Mouse (Mus musculus) large intestine, adult 2 months (tissue): ENCODE results near the gene Trpc5. TPM values are rescaled to one million over a fixed set of nuclear protein-coding genes. Genes with fewer than 3 reads are reported as not detected.

Experiments
- DNase-seq: peaks from one replicate; pipeline ENCODE4 v3.0.0-alpha.2; 2012; ENCODE audit warnings: low read depth, low spot score
- WGBS: fragments of 180-500 bp; shearing (Covaris S2); methylation state at CpG from one replicate; pipeline ENCODE4 v1.1.7; 2018; 5-methylcytosine and 5-hydroxymethylcytosine counted together
- polyA plus RNA-seq: library from polyadenylated mRNA; depleted of rRNA; stranded (reverse); fragments of >200 nt; gene quantifications from 2 replicates; pipeline ENCODE4 v1.2.3, GENCODE M21; 2012; rRNA removed

The Trpc5 gene
- polyA plus RNA-seq = not detected in 2 replicates

DNA sequence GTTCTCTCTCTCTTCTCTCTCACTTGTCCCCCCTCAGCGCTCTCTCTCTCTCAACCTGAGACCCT, at the start of gene Trpc5:
Gene Trpc5, minus strand, starts transcription at position 39 of the 65 bp plus-strand sequence.
- WGBS = 47% methylated on average over 1 of the region's 1 CpGs

DNA sequence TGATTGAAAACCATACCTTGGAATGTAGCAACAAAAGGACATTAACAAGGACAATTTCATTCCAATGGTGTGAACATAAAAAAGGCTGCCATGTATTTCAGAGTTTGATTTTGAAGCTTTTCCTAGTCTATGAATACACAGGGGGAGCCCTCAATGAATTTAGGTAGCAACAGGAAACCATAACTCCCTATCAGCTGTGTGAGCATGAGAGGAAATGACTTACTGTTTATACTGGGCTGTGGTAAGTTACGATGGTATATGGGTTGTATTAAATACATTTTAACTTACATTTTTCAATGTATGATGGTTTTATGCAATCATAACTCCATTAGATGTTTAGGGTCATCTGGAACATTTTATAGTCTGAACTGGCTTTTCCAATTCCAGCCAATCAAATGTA, 28.4 kb upstream of the Trpc5 start:
- DNase-seq = no peak
- WGBS = 60% methylated on average over 1 of the region's 1 CpGs

More for the DNA sequence above, at the start of gene Trpc5:
- DNase-seq = no peak

DNA sequence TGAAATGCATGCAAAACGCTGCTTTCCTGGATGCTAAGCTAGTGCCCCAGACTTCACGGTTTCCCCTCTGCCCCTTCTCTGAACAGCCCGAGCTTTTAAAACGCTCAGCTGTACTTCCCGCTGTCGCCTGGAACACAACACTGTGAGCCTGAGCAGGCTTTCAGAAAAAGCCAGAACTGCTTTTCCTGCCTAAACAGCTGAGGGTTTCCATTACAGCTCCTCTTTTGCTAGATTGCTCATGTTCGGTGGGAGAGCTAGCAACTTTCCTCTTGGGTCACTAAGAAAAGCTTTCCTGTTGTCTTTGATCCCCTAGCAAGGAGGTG, 1.8 kb upstream of the Trpc5 start:
- WGBS = 18% methylated on average over 7 of the region's 7 CpGs
- no peak for DNase-seq

DNA sequence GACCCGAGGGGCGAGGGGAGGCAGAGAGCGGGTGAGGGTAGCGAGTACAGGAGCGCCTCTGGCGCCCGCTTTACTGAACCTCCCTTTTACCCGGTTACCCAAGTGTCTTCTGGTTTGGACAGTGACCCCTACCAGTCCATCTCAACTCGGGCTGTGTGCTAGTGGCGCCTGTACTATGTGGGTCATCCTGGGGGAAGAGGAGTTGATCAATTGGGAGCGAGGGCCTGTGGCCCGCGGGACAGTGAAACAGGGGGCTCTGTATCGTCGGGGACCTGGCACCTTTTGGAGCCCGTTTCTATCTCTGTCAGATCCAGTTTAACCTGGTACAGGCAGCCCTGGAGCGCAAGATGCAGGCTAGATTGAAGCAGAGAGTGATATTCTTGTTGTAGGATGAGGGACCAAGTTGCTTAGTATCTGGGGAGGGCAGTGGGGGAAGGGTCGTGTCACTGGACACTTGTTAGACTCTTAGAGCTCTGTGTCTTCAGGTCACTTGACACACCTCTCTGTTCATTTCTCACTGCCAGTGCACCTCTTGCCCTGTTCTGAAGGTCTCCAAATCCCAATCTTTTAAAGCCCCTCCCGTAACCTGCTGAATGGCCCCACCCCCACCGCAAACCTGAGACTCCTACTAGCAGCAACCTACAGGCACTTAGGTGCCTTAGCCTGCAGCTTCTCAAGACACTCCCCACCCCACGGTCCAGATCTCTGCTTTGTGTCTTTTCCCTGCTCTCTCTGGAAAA, 1.3 kb upstream of the Trpc5 start:
- no peak for DNase-seq
- 17% methylated on average over 21 of the region's 21 CpGs for WGBS

DNA sequence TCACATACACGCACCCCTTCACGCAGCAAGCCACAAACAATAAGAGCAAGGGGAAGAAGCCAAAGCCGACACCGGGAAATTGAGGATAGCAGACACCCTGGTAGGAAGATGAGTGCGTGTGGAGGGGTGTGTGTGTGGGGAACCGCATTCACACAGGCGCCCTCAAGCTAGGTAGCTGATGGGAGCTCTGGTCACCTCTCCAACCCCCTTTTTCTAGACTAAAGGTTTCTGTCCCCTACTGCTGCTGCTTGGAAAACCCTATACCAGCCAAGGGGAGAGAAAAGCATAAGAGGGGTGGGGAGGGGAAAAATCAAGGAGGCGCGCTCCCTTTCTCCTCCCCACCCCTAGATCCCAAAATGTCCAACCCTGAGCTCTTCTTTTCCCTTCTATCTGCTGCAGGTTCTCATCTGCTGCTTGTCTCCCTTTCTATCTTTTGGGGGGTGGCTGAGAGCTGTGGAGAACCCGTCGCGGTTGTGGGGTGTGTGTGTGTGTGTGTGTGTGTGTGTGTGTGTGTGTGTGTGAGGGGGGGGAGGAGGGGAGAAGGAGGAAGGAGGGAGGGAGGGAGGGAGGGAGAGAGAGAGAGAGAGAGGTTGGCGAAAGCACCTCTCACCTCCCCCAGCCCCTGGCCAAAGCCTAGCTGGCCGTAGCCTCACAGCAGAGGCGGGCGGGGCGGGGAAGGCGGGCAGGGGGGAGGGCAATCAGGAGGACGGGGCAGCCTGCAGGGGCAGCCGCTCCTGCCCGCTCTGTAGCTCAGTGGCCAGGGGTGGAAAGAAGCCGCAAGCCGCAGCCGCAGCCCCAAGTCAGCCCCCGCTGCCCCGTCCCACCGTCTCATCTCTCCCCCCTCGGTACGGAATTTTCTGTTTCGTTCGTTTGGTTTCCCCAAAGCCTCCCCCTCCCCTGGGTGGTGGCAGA, 483 bp upstream of the Trpc5 start, which contains the start of gene Rtl4:
Gene Rtl4, plus strand, starts transcription at position 701 of the 912 bp plus-strand sequence.
- WGBS = 23% methylated on average over 26 of the region's 31 CpGs
- DNase-seq = no peak

DNA sequence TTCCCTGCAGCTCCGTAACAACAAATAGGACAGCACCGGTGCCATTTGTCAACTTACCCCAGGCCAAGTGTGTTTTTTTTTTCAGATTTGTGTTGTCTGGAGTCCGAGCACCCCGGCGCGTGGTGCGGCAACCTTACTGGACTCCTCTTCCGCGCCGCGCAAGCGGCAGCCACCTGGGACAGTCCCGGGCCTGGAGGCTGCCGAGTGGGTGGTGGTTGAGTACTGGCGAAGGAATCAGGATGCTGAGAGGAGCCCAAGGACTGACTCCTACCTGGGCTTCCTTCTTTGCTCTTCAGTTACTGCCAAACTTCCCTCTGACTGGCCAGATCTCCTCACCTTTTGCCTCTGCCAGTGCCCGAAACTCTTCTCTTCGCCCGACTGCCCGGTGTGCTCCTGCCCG, 238 bp downstream of the Trpc5 start:
- 32% methylated on average over 20 of the region's 20 CpGs for WGBS
- no peak for DNase-seq

DNA sequence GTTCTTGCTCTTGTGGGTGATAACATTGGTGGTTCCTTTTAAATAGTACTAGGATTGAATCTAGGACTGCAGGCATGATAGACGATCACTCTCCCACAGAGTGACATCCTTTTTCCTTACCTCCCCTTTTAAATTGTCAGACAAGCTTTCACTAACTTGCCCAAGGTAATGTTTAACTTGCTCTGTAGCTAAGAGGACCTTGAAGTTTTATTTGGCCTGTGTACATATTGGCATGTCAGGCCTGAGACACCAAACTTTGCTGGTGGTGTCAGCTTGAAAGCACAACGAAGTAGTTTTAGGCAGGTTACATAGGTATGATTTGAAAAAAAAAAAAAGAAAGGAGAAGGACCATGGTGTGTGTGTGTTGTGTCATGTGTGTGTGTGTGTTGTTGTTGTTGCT, 35.8 kb downstream of the Trpc5 start:
- DNase-seq = no peak

DNA sequence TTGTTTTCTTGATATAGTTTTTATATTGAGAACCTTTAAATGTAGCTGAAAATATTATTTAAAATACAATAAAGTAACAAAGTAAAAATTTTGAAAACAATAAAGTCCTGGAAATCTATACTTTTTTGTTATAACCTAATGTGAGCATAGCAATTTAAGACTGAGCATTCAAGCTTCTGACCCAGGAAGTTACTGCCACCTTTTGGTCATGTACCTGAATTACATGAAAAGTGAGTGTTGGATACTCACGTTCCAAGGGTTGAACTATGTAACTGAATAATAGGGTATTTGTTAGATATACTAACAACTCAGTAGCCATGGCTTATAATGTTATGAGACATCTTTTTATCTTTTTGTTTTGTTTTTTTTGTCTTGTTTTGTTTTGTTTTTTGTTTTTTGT, 42.6 kb downstream of the Trpc5 start:
- 36% methylated on average over 1 of the region's 1 CpGs for WGBS
- no peak for DNase-seq

More for the DNA sequence above, 35.8 kb downstream of the Trpc5 start:
- 37% methylated on average over 2 of the region's 2 CpGs for WGBS

DNA sequence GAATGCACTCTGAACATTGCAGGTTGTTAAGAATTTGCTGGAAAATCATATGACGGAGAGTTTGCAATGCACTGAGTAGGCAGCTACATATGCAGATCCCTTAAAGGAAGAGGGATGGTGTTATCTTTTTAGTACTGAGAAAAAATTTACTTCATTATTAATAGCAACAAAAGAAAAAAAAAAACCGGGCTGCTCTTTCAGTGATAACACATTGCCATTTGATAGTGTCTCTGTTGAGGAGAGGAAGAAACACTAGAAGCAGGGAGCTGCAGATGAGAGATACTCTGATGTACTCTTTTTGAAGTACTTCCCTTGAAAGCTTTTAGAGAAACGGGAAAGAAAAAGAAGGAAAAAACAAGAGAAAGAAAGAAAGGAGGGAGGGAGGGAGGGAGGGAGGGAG, 43.2 kb downstream of the Trpc5 start:
- no peak for DNase-seq
- 49% methylated on average over 3 of the region's 3 CpGs for WGBS

DNA sequence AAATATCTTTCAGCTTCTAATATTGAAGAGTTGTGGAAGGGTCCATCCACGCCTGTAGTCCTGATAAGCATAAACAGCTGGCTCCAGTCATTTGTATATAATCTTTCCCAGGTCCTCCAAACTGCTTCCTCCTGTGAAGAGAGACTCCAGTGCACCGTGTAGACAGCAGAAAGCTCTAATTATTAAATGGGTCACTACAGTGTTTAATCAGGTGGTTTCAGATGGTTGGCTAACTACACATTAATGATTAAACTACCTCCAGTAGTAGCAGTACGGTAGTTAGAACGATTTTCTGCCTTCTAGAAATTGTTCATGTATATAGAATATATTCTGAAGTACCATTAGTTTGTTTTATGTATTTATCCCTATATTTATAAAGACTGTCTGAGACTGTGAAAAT, 75.2 kb downstream of the Trpc5 start:
- WGBS = 33% methylated on average over 4 of the region's 4 CpGs
- no peak for DNase-seq

DNA sequence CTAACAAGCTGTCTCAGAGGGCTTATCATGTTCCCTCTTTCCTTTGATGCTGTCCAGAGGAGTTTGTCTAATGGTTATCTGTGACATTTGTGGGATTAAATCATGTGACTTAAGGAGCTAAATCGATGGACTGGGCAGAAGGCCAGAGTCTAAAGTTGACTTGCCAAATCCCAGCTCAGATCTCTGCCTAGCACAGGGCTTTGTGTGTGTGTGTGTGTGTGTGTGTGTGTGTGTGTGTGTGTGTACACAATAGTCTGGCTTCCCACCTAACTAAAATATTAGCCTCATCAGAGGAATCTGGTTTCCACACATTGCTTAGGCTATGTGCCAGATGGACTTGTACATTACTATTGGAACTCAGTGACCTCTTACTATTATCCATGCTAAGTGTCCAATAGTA, 151.5 kb downstream of the Trpc5 start:
- WGBS = 37% methylated on average over 1 of the region's 1 CpGs
- no peak for DNase-seq

DNA sequence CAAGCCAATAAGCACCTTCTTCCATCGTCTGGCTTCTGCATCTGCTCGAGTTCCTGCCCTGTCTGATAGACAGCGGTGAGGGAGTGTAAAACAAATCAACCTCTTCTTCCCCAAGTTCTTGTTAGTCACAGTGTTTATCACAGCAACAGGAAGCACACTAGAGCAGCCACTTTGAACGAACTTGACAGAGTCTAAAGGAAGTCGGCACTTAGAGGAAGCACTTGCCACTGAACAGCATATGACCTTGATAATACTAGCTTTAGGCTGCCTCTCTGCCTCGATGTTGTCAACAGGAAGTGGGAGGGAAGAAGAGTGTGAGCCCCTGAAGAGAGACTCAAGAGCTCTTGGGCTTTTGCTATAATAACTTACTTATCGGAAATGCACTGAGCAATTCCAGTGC, 161.9 kb downstream of the Trpc5 start:
- DNase-seq = no peak
- 65% methylated on average over 7 of the region's 7 CpGs for WGBS

DNA sequence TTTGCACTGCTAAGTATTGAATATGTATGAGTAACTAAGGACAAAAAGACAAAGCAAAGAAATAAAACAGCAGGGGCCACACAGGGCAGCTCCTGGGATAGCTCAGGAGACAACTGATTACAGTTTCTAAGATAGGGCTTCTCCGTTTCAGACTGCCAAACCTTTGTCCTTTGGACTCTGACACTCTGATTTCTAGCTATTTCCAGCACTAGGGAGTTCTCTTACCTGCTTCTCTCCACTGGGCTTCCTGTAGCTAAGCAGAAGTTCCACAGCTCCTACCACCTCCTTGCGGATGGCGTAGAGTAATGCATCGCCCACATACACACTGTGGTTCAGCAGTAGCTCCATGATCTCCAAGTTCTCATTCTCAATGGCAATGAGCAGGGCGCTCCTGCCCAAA, 164.7 kb downstream of the Trpc5 start:
- no peak for DNase-seq
- 80% methylated on average over 5 of the region's 5 CpGs for WGBS

DNA sequence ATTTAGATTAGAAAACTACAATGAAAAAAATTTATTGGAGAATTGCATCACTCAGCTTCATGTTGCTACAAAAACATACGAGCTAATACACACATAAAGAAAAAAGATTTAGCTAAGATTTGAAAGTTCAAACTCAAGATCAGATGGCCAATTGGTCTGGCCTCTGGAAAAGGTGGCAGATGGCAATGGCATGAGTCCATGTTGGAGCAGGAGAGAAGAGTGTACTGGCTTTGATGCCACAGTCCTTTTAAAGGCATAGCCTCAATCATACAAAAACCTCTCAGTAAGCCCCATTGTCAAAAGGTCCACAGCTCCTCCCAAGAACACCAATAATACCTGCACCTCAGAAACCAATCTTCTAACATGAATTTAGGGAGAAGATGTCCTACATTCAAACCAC, 196.6 kb downstream of the Trpc5 start:
- DNase-seq = no peak
- 55% methylated on average over 1 of the region's 1 CpGs for WGBS

DNA sequence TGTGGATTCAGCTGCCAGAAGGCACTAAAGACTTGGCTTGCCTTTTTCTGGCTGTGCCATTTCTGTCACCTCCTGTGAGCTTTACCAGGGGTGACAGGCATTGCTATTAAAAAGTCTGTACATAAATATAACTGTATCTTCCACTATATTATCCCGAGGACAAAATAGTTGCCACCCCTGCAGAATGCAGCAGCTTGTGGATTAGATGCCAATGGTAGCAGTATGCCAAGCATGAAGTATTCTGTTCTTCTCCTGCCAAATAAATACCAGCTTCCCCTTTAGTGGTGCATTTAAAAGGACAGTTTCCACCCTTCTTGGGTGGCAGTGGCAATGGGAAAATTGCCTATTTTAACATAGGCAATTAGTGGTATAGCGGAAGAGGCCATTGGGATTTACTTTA, 223.6 kb downstream of the Trpc5 start:
- DNase-seq = no peak
- WGBS = 80% methylated on average over 2 of the region's 2 CpGs

DNA sequence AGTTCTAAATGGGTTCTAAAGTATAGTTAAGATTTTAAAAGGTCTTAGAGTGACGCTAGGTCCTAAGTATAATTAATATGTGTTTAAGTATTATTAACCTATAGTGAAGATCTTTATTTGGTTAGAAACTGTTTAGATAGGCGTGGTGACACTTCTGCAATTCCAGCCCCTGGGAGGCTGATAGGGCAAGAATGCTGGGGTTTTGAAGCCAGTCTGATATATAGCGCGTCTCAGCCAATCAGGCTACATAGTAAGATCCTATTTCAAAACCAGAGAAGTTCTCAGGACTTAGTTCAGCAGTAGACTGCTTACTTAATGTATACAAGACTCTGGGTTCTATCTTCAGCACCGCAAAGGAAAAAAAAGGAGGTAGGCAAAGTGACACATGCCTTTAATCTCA, 231.7 kb downstream of the Trpc5 start, which contains the start of gene Trpc5os:
Gene Trpc5os, plus strand, starts transcription at position 301 of the 400 bp plus-strand sequence.
- WGBS = 71% methylated on average over 5 of the region's 5 CpGs
- DNase-seq = no peak

DNA sequence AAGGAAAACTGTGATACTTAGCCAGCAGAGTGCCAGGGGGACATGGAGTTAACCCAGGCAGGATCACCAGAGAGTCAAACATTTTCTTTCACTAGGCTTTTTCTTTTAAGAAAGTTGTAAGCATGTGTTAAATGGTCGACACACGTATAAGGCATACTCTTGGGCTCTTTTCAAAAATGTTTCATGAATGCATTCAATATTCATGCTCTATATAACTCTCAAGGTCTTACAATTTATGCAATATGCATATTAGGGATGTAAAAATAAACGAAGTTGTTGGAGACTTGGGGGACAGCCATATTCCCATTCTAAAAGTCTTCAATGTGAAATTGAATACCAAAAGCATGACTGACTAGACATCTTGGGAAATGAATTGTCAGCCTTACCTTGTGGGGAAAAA, 264.1 kb downstream of the Trpc5 start:
- 81% methylated on average over 3 of the region's 3 CpGs for WGBS
- no peak for DNase-seq

DNA sequence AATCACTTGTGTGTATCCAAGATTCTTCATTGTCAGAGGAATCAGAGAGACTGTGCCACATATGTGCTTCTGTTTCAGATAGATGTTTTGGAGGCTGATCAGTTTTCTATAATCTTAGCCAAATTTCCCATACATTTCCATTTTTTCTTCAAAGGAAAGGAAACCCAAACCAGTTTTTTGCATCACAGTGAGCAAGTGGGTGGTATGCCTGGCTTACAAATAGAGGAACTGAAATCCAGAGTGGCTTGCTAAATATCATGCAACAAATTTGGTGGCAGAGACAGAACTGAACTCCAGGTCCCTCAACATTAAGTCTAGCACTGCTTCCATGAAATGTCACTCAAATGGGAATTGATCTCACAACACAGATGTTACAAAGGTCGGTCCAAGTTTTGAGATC, 266.9 kb downstream of the Trpc5 start:
- DNase-seq = no peak
- WGBS = 88% methylated on average over 1 of the region's 1 CpGs

DNA sequence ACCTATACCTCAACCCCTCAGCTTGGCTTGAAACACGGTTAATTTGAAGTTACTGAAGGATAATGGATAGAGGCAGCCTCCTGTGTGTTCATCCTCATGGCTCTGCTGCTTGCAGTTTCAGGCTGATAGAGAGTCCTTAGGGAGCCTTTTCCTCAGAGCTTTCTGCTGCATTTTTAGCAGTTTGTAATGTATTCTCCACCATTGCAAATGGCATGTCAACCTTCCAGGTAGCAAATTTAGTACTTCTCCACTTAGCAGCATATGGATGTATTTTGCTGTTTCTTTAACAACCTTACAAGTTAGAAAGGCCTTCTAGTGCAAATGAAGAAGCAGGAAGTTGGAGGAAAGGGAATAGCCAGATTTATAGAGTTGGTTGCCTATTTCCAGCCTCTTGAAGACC, 267.7 kb downstream of the Trpc5 start:
- WGBS = 54% methylated on average over 1 of the region's 1 CpGs
- no peak for DNase-seq

DNA sequence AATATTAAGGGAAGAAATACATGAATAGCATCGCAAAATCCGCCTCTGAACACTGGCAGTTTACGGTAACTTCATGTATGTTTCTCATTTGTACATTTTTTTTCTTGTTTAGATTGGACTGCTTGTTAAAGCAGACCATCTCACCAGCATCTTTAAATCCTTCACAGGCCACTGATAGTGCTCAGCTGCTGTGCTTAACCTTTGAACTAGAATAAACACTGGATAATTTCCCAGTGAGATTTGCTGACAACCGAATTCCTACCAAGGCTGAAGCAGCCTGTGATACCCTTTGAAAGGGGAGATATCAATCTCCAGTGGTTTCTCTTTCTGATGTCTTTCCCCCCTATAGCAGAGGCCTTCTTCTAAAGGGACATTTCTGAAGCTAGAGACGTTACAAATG, 279.9 kb downstream of the Trpc5 start:
- DNase-seq = no peak
- WGBS = 46% methylated on average over 5 of the region's 5 CpGs

DNA sequence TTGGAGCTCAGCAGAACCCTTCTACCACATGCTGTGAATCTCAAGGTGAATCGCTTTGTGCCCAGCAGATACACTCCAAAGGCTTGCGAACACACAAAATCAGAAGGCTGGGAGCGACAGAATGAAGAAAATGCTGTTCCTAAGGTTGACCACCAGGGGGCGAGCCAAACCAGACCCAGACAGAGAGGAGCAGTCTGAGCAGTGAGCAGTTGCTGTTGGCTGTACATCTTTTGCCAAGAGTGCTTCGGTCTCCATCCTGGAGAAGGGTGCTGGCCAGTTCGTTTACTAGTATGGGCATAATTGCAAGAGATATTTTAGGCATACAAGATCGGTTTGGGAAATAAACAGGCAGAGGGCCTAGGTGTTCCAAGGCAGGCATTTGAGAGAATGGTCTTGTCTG, 284.5 kb downstream of the Trpc5 start:
- DNase-seq = no peak
- 25% methylated on average over 7 of the region's 7 CpGs for WGBS

DNA sequence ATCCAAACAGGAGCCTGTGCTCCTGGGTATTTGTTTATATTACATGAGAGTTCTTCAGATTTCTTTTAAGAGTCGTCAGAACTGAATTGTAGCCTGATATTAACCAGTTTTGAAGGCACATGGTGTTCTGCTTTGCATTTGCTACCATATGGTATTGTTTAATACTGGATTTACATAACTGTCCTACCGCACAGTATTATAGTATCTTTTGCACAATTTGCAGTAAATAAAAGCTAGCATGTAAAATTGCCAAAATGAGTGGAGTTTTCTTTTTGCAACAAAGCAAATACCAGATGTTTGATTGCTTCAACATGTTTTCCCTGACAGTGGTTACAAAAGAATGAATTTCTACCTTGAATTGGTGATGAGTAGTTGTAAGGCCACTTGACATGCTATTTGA, 313.8 kb downstream of the Trpc5 start:
- 74% methylated on average over 2 of the region's 2 CpGs for WGBS
- DNase-seq = no peak
